Mouse (Mus musculus) lung, adult 2 months (tissue): ENCODE results near the gene Wsb1. TPM values are rescaled to one million over a fixed set of nuclear protein-coding genes. Genes with fewer than 3 reads are reported as not detected.

Experiments
- DNase-seq: peaks from one replicate; pipeline ENCODE4 v3.0.0; 2022
- H3K4me1 ChIP-seq: fragments of 200-500 bp; 2 replicates; pipeline ENCODE4 v1.6.1; 2011; ENCODE audit warnings: low read length; ENCODE audit not compliant: control insufficient read depth, insufficient read depth
- H3K4me3 ChIP-seq: fragments of 200-500 bp; replicated peaks from 2 replicates; pipeline ENCODE3; 2011; ENCODE audit warnings: low read depth, mild to moderate bottlenecking, control low read depth, low read length; ENCODE audit errors: extremely low read depth
- CTCF ChIP-seq: fragments of 200-500 bp; IDR thresholded peaks from 2 replicates; pipeline ENCODE4 v1.5.1; 2011; ENCODE audit warnings: mild to moderate bottlenecking, low read length, control low read depth; ENCODE audit not compliant: insufficient read depth
- POLR2A ChIP-seq: fragments of 200-500 bp; IDR thresholded peaks from 2 replicates; pipeline ENCODE4 v1.6.1; 2011; ENCODE audit warnings: low read depth, mild to moderate bottlenecking, control low read depth, low read length, borderline replicate concordance; ENCODE audit errors: extremely low read depth
- WGBS: fragments of 180-500 bp; shearing (Covaris S2); methylation state at CpG from one replicate; pipeline ENCODE4 v1.1.7; 2018; 5-methylcytosine and 5-hydroxymethylcytosine counted together
- polyA plus RNA-seq: library from polyadenylated mRNA; depleted of rRNA; stranded (reverse); fragments of >200 nt; gene quantifications from 2 replicates; pipeline ENCODE4 v1.2.3, GENCODE M21; 2012

The Wsb1 gene
- polyA plus RNA-seq, 1 experiment = 101 TPM

DNA sequence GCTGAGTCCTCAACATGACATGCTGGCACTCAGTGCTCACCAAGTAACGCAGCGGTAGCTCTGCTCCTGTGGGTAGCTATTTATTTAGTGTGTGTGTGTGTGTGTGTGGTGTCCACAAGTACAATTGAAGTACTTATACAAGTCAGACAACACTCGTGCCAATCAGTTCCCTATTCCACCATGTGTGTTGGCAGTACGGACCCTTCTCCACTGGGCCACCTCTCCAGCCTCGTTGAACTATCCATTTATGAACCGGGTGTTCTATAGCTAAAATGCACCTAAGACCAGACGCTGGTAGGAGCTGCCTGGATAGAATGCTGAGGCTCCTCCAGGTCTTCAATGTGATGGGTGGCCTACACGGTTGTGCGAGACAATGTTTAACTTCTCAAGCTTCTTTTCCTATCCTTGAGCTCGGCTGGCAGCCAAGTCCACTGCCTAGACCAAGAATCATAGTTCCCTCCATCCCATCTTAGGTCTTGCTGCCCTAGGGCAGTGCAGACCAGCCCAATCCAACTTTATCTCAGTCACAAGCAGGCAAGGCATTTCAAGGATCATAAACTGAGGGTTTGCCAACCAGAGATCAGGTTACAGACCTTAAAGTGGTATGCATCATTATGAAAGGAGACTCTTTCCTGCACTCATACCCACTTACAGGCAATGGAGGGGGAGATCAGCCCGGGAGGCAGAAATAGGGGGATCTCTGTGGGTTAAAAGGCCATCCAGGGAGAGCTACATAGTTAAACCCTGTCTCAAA, 16.6 kb downstream of the Wsb1 start:
- TF ChIP-seq CTCF (no peak), POLR2A (no peak)
- Histone ChIP-seq H3K4me3 (no peak overlapping the region), H3K4me1 (peaks cover 2% of the 10 kb centered on the region; the same call in 1 of the 2 replicates)
- 63% methylated on average over 11 of the region's 11 CpGs for WGBS
- peak; percentile 37 for DNase-seq

DNA sequence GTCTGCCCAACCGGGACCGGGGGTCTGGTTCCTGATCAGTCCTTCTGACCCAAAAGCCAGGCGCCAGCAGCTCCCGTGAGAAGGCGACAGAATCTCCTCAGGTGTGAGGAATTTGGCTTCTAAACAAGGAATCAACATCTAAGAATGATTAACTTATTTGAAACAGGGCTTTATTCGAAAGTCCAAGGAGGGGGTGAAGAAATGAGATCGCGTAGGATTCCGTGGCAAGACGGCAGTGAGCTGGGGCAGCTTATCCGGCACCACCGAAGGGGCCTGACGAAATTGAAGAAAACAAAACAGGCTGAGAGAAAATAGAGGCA, 24.3 kb downstream of the Wsb1 start:
- no peak overlapping the region for H3K4me3 ChIP-seq
- DNase-seq = no peak
- peaks cover 2% of the 10 kb centered on the region; the same call in 1 of the 2 replicates for H3K4me1 ChIP-seq
- TF ChIP-seq CTCF (no peak), POLR2A (no peak)
- 89% methylated on average over 13 of the region's 13 CpGs for WGBS

GRCm38 (mm10) chr11:79229561-79230250, 24.8 kb downstream of the Wsb1 start:
- TF ChIP-seq CTCF (no peak), POLR2A (no peak)
- 53% methylated on average over 11 of the region's 11 CpGs for WGBS
- Histone ChIP-seq H3K4me1 (peaks cover 5% of the 10 kb centered on the region), H3K4me3 (no peak overlapping the region)
- no peak for DNase-seq

- no peak for DNase-seq
- Histone ChIP-seq H3K4me1 (peaks cover 7% of the 10 kb centered on the region), H3K4me3 (no peak overlapping the region)
- no peak for TF ChIP-seq CTCF
- TF ChIP-seq POLR2A = no peak
- WGBS = 75% methylated on average over 10 of the region's 10 CpGs
Observed at GRCm38 (mm10) chr11:79229057-79229504, 25.4 kb downstream of the Wsb1 start.

DNA sequence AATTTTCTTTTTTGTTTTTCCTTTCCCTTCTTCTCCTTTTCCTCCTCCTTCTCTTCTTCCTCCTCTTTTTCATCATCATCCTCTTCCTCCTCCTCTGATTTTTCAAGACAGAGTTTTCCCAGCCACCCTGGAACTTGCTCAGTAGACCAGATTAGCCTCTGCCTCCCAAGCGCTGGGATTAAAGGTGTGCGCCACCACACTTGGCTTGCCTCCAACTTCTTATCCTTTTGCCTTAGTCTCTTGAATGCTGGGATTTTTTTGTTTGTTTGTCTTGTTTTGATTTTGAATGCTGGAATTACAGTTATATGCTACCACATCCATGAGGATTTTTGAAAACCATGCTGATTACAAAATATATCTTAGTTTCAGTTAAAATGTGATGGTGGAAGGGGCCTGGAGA, 26.4 kb downstream of the Wsb1 start:
- TF ChIP-seq POLR2A (no peak), CTCF (no peak)
- H3K4me1 ChIP-seq = peaks cover 7% of the 10 kb centered on the region
- no peak overlapping the region for H3K4me3 ChIP-seq
- WGBS = 86% methylated on average over 2 of the region's 2 CpGs
- no peak for DNase-seq

GRCm38 (mm10) chr11:79225371-79226155, 28.9 kb downstream of the Wsb1 start:
- no peak overlapping the region for H3K4me3 ChIP-seq
- peaks cover 7% of the 10 kb centered on the region for H3K4me1 ChIP-seq
- no peak for TF ChIP-seq POLR2A
- no peak for TF ChIP-seq CTCF
- DNase-seq = no peak
- 74% methylated on average over 8 of the region's 8 CpGs for WGBS

DNA sequence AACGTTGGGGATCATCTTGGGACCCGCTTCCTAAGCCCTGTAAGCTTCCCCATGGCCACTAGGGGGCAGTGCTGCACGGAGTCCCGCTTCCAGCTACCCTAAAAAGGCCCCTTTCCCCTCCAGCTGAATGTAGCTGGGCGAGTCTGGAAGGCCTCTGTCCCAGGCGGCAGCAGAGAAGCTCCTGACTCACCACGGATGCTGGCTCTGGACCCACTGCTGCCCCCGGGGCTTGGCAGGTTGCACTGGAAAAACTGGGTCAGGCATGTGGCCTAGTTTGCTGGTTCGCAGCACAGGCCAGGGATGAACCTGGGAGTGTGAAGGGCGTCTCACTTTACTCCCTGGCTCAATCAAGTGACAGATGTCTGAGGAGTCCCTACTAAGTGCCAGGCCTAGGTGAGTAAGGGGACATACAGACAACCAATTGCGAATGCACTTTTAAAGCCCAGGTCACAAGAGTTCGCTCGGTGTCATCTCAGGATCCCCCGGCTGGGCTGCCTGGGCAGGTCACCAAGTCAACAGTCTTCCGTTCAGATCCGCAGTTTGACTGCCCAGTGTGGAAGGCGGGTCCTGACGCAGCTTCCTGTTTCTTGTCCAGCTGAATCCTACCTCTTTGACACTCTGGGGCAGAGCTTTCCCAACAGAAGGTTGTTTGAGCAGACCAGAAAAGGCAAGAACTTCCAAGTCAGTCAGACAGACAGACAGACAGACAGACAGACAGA, 29.8 kb downstream of the Wsb1 start:
- 17% methylated on average over 18 of the region's 18 CpGs for WGBS
- Histone ChIP-seq H3K4me1 (peaks cover 7% of the 10 kb centered on the region), H3K4me3 (no peak overlapping the region)
- TF ChIP-seq CTCF = peak; percentile 92
- peak; percentile 43; the same call in 1 of the 2 replicates for TF ChIP-seq POLR2A
- DNase-seq = peak; percentile 86

- TF ChIP-seq CTCF (no peak), POLR2A (no peak)
- no peak for DNase-seq
- Histone ChIP-seq H3K4me3 (no peak overlapping the region), H3K4me1 (peaks cover 5% of the 10 kb centered on the region; the same call in 1 of the 2 replicates)
- WGBS = 58% methylated on average over 6 of the region's 6 CpGs
Observed at GRCm38 (mm10) chr11:79223420-79223819, 31.1 kb downstream of the Wsb1 start.

DNA sequence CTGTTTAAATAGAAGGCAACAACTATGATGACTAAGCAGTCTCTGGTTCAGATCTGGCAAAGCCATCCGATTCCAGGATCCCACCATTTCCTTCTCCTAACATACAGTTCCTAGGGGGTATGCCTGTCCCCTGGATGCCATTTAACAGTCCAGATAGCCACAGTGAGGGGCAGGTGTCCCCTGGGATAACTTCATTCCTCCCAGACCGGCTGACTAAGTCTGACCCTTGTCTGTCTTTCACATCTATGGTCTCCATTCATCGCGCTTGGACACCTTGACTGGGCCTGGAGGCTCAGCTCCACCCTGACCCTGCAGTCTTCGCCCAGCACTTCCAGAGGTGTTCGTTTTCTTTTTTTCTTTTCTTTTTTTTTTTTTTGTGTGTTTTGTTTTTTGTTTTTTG, 31.8 kb downstream of the Wsb1 start:
- no peak for DNase-seq
- 90% methylated on average over 6 of the region's 6 CpGs for WGBS
- peaks cover 5% of the 10 kb centered on the region; the same call in 1 of the 2 replicates for H3K4me1 ChIP-seq
- H3K4me3 ChIP-seq = no peak overlapping the region
- TF ChIP-seq POLR2A = no peak
